Comparison of ENCODE assay signal across 8 mouse cellular contexts in genomic region chr4:114361336-114361735, GRCm38 (mm10). TPM values are rescaled to one million over a fixed set of nuclear protein-coding genes. Genes with fewer than 3 reads are reported as not detected.
"Had no signal": no experiment of that assay in that cellular context is flagged by ENCODE, and none has a peak within 500 bp of the region (broad histone marks: within the 10 kb centered on the region; RNA-seq: fewer than 3 reads in every experiment).

No protein-coding gene starts in this region.

- DNase-seq: kidney, postnatal 14 days; lung, adult 2 months; lung, postnatal 36 days; right cerebral cortex, postnatal 14 days; thymus, postnatal 36 days had no signal

- ATAC-seq: lung, postnatal 0 days; midbrain, embryonic 13.5 days had no signal

RNA-seq across cellular contexts. Expression of gene Trabd2b, which starts 45.2 kb away (rescaled TPM):
- total RNA-seq: megakaryocyte progenitor cell, adult 5-6 weeks had no signal
